Mouse (Mus musculus): Measurements from ENCODE around the gene Reep3.
"Not testable (repeated sequence)": the region's sequence is repeated elsewhere in the genome, so short reads cannot be mapped to it uniquely, and the experiment has no call there.

Gene Reep3

GRCm38 (mm10) chr10:67096621-67097436 is at the start of gene Reep3:
TSS of gene Reep3 (minus strand) at chr10:67096945.
- peak; percentile 25 to 35 for DNase-seq (ENCODE audit: low read depth in 2 of 2, low spot score in 2 of 2)

- DNase-seq (ENCODE audit: low read depth in 2 of 2, low spot score in 2 of 2) = no peak
Measured at GRCm38 (mm10) chr10:67145623-67146022, 48.9 kb upstream of the Reep3 start.

GRCm38 (mm10) chr10:67144269-67144668 is 47.5 kb upstream of the Reep3 start:
- DNase-seq (ENCODE audit: low read depth in 2 of 2, low spot score in 2 of 2) = no peak

GRCm38 (mm10) chr10:67143661-67144060 is 46.9 kb upstream of the Reep3 start:
- no peak for DNase-seq (ENCODE audit: low read depth in 2 of 2, low spot score in 2 of 2)

- DNase-seq (ENCODE audit: low read depth in 2 of 2, low spot score in 2 of 2) = no peak
Measured at GRCm38 (mm10) chr10:67137437-67137836, 40.7 kb upstream of the Reep3 start.

- no peak for DNase-seq (ENCODE audit: low read depth in 2 of 2, low spot score in 2 of 2)
Measured at GRCm38 (mm10) chr10:67134322-67134721, 37.6 kb upstream of the Reep3 start.

GRCm38 (mm10) chr10:67131709-67132108 is 35.0 kb upstream of the Reep3 start:
- no peak for DNase-seq (ENCODE audit: low read depth in 2 of 2, low spot score in 2 of 2)

- DNase-seq (ENCODE audit: low read depth in 2 of 2, low spot score in 2 of 2) = no peak
Measured at GRCm38 (mm10) chr10:67129531-67129930, 32.8 kb upstream of the Reep3 start.

GRCm38 (mm10) chr10:67126859-67127758 is 30.4 kb upstream of the Reep3 start:
- peak; percentile 8 to 19 for DNase-seq (ENCODE audit: low read depth in 2 of 2, low spot score in 2 of 2)

GRCm38 (mm10) chr10:67126061-67126858 is 29.5 kb upstream of the Reep3 start:
- peak in 1 of 2 experiments; percentile 13 for DNase-seq (ENCODE audit: low read depth in 2 of 2, low spot score in 2 of 2)

- no peak for DNase-seq (ENCODE audit: low read depth in 2 of 2, low spot score in 2 of 2)
Measured at GRCm38 (mm10) chr10:67124156-67124555, 27.4 kb upstream of the Reep3 start.

- DNase-seq (ENCODE audit: low read depth in 2 of 2, low spot score in 2 of 2) = no peak
Measured at GRCm38 (mm10) chr10:67123756-67124155, 27.0 kb upstream of the Reep3 start.

- DNase-seq (ENCODE audit: low read depth in 2 of 2, low spot score in 2 of 2) = no peak
Measured at GRCm38 (mm10) chr10:67120640-67121039, 23.9 kb upstream of the Reep3 start.

- DNase-seq (ENCODE audit: low read depth in 2 of 2, low spot score in 2 of 2) = no peak
Measured at GRCm38 (mm10) chr10:67120180-67120579, 23.4 kb upstream of the Reep3 start.

- no peak for DNase-seq (ENCODE audit: low read depth in 2 of 2, low spot score in 2 of 2)
Measured at GRCm38 (mm10) chr10:67119291-67119690, 22.5 kb upstream of the Reep3 start.

- DNase-seq (ENCODE audit: low read depth in 2 of 2, low spot score in 2 of 2) = no peak
Measured at GRCm38 (mm10) chr10:67116251-67116650, 19.5 kb upstream of the Reep3 start.

GRCm38 (mm10) chr10:67115666-67116091 is 18.9 kb upstream of the Reep3 start:
- DNase-seq (ENCODE audit: low read depth in 2 of 2, low spot score in 2 of 2) = no peak

- DNase-seq (ENCODE audit: low read depth in 2 of 2, low spot score in 2 of 2) = no peak
Measured at GRCm38 (mm10) chr10:67115115-67115514, 18.4 kb upstream of the Reep3 start.

GRCm38 (mm10) chr10:67113833-67114232 is 17.1 kb upstream of the Reep3 start:
- no peak for DNase-seq (ENCODE audit: low read depth in 2 of 2, low spot score in 2 of 2)

- DNase-seq (ENCODE audit: low read depth in 2 of 2, low spot score in 2 of 2) = not testable (repeated sequence)
Measured at GRCm38 (mm10) chr10:67112967-67113366, 16.2 kb upstream of the Reep3 start.

- DNase-seq (ENCODE audit: low read depth in 2 of 2, low spot score in 2 of 2) = no peak
Measured at GRCm38 (mm10) chr10:67111799-67112177, 15.0 kb upstream of the Reep3 start.

Measured in CD8-positive naive resting alpha-beta T cell, adult 2 months (primary cell).